Comparison of ENCODE assay signal across 9 mouse cellular contexts in the genomic region with DNA sequence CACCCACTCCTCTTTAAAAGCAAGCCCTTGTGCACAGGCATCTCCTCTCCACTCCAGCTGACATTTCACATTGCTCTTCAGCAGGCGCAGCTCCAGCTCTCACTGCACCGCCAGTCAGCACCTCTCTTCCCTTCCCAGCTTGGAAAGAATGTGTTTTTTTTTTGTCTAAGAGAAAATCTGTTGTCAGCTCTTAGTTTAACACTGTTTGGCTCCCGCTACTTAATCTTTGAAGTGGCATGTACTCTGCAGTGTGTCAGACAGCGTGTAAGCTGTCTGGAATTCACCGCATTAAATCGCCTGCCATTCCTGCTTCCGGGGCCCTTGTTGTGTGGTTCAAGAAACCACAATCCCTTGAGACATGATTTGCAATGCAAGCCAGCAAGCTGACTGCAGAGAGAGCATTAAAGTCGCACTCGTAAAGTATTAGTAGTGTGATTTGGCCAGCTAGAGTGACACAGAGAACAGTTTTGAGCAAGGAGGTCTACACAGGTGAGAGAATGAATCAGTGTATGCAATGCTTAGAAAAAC.
DNase-seq lines count a peak whose midpoint lies in the region; ATAC-seq lines count a peak whose summit lies in the region.
"Had no signal": no experiment of that assay in that cellular context is flagged by ENCODE, and none has a peak within 500 bp of the region (broad histone marks: within the 10 kb centered on the region; RNA-seq: fewer than 3 reads in every experiment).

No protein-coding gene starts in this region.

- H3K27me3 ChIP-seq in neural tube, embryonic 14.5 days (ENCODE audit: control insufficient read depth, insufficient read depth, low read length): no peaks in the 10 kb centered on the region

- H3K4me2 ChIP-seq in neural tube, embryonic 14.5 days (ENCODE audit: low read depth, low read length): peak overlapping the region; percentile 4; the same call in 1 of the 2 replicates

- no peaks in the 10 kb centered on the region for H3K4me1 ChIP-seq in neural tube, embryonic 14.5 days (ENCODE audit: control insufficient read depth, insufficient read depth, low read length)

- no peak overlapping the region for H3K4me3 ChIP-seq in neural tube, embryonic 14.5 days (ENCODE audit: low read depth, low read length)

- peak; percentile 31 for DNase-seq in embryo, embryonic 10 days (ENCODE audit: low spot score)
- DNase-seq in embryo, embryonic 9.5 days (ENCODE audit: extremely low spot score): no peak
- DNase-seq in lung, postnatal 10 days: peak; percentile 22
- DNase-seq in lung, postnatal 36 days: no peak
- peak; percentile 2 for DNase-seq in forelimb bud, embryonic 11.5 days (ENCODE audit: low read depth, low spot score)
- DNase-seq in spleen, adult 18-20 months: no peak
- no peak for DNase-seq in adrenal gland, postnatal 36 days
- DNase-seq: layer of hippocampus, postnatal 36 days had no signal

- H3K36me3 ChIP-seq in neural tube, embryonic 14.5 days (ENCODE audit: control insufficient read depth, insufficient read depth, low read length): no peaks in the 10 kb centered on the region

- H3K9me3 ChIP-seq in neural tube, embryonic 14.5 days (ENCODE audit: control insufficient read depth, low read length): no peaks in the 10 kb centered on the region

- no peak overlapping the region for H3K9ac ChIP-seq in neural tube, embryonic 14.5 days (replicated peaks; ENCODE audit: low read depth, low read length)

- peak overlapping the region; percentile 40; the same call in 1 of the 2 replicates for H3K27ac ChIP-seq in neural tube, embryonic 14.5 days (ENCODE audit: low read depth, low read length)

- WGBS in neural tube, embryonic 14.5 days: 35% methylated on average over 9 of the region's 9 CpGs

- ATAC-seq in neural tube, embryonic 14.5 days (ENCODE audit: low read depth): peak; percentile 66

Comparison
In these comparisons a context has a peak if more than half of its experiments do, and no peak if none do; other contexts are left out.
1. DNase-seq: peak in embryo, embryonic 10 days (single experiment), lung, postnatal 10 days (single experiment) and forelimb bud, embryonic 11.5 days (single experiment); none in embryo, embryonic 9.5 days (single experiment), lung, postnatal 36 days (single experiment), spleen, adult 18-20 months (0 of 2) and adrenal gland, postnatal 36 days (0 of 2).